Mouse (Mus musculus) MEL (cell line): Measurements from ENCODE around the gene Fndc3b. TPM values are rescaled to one million over a fixed set of nuclear protein-coding genes. Genes with fewer than 3 reads are reported as not detected.

Experiments
- DNase-seq: peaks from one replicate; pipeline ENCODE4 v3.0.0; 2011; ENCODE audit warnings: low read depth, low spot score
- H3K27ac ChIP-seq: 2 replicates; pipeline ENCODE4 v1.5.1; 2012; ENCODE audit warnings: low read depth, mild to moderate bottlenecking, control low read depth, low read length, moderate library complexity; ENCODE audit not compliant: control insufficient read depth
- H3K27me3 ChIP-seq, 2 experiments: fragments of 150-350 bp in 1 of 2; sonication (generic) in 1 of 2; 2 replicates each; pipeline ENCODE4 v1.6.1; 2012; ENCODE audit warnings: low read length in 2 of 2, mild to moderate bottlenecking in 2 of 2, improper control_type of control experiment in 1 of 2, moderate library complexity in 1 of 2; ENCODE audit not compliant: insufficient read depth in 2 of 2, control insufficient read depth in 1 of 2
- H3K36me3 ChIP-seq, 2 experiments: 2 replicates each; pipeline ENCODE4 v1.6.1; 2012 to 2014; ENCODE audit warnings: low read length in 2 of 2, improper control_type of control experiment in 1 of 2, inconsistent platforms in 1 of 2, mild to moderate bottlenecking in 1 of 2; ENCODE audit not compliant: insufficient read depth in 2 of 2, control insufficient read depth in 1 of 2
- H3K4me1 ChIP-seq, 2 experiments: fragments of 150-350 bp in 1 of 2; sonication (generic) in 1 of 2; 2 replicates each; pipeline ENCODE4 v1.6.1; 2012; ENCODE audit warnings: low read length in 2 of 2, improper control_type of control experiment in 1 of 2, mild to moderate bottlenecking in 1 of 2; ENCODE audit not compliant: insufficient read depth in 2 of 2, control insufficient read depth in 1 of 2
- H3K4me3 ChIP-seq, 2 experiments: fragments of 150-350 bp in 1 of 2; sonication (generic) in 1 of 2; 2 replicates each; pipeline ENCODE4 v1.5.1; 2012; ENCODE audit warnings: low read depth in 2 of 2, low read length in 2 of 2, mild to moderate bottlenecking in 2 of 2, moderate library complexity in 2 of 2, control low read depth in 1 of 2, improper control_type of control experiment in 1 of 2; ENCODE audit not compliant: control insufficient read depth in 1 of 2, insufficient read depth in 1 of 2
- H3K79me2 ChIP-seq: 2 replicates; pipeline ENCODE4 v1.6.1; 2012; ENCODE audit warnings: mild to moderate bottlenecking, low read length, moderate library complexity; ENCODE audit not compliant: control insufficient read depth, poor library complexity, insufficient read depth
- H3K9ac ChIP-seq: 2 replicates; pipeline ENCODE4 v1.6.1; 2012; ENCODE audit warnings: low read depth, mild to moderate bottlenecking, control low read depth, low read length, moderate library complexity; ENCODE audit not compliant: control insufficient read depth, poor library complexity, severe bottlenecking
- H3K9me3 ChIP-seq: fragments of 150-350 bp; sonication (generic); replicated peaks from 2 replicates; pipeline ENCODE4 v1.6.1; 2012; ENCODE audit warnings: mild to moderate bottlenecking, low read length, improper control_type of control experiment, moderate library complexity; ENCODE audit not compliant: insufficient read depth
- BHLHE40 ChIP-seq: IDR thresholded peaks from 2 replicates; pipeline ENCODE4 v1.6.1; 2012; ENCODE audit warnings: low read depth, mild to moderate bottlenecking, inconsistent platforms, low read length, improper control_type of control experiment, borderline replicate concordance
- CHD1 ChIP-seq: IDR thresholded peaks from 2 replicates; pipeline ENCODE4 v1.6.1; 2012; ENCODE audit warnings: low read depth, mild to moderate bottlenecking, inconsistent platforms, low read length, improper control_type of control experiment
- GATA1 ChIP-seq: IDR thresholded peaks from 2 replicates; pipeline ENCODE4 v1.6.1; 2011; ENCODE audit warnings: low read depth, low read length, improper control_type of control experiment
- MAX ChIP-seq: IDR thresholded peaks from 2 replicates; pipeline ENCODE4 v1.6.1; 2011; ENCODE audit warnings: low read length, improper control_type of control experiment
- MAZ ChIP-seq: IDR thresholded peaks from 2 replicates; pipeline ENCODE4 v1.6.1; 2012; ENCODE audit warnings: low read depth, mild to moderate bottlenecking, inconsistent platforms, low read length, improper control_type of control experiment
- MXI1 ChIP-seq: IDR thresholded peaks from 2 replicates; pipeline ENCODE4 v1.6.1; 2011; ENCODE audit warnings: mild to moderate bottlenecking, low read depth, low read length, improper control_type of control experiment
- POLR2A ChIP-seq, 2 experiments: IDR thresholded peaks; 2 replicates each; pipeline ENCODE4 v1.6.1; 2011 to 2012; ENCODE audit warnings: low read length in 2 of 2, mild to moderate bottlenecking in 2 of 2, control low read depth in 1 of 2, improper control_type of control experiment in 1 of 2, low read depth in 1 of 2, moderate library complexity in 1 of 2; ENCODE audit not compliant: control insufficient read depth in 1 of 2, insufficient read depth in 1 of 2, poor library complexity in 1 of 2
- POLR2AphosphoS2 ChIP-seq: IDR thresholded peaks from 2 replicates; pipeline ENCODE4 v1.6.1; 2011; ENCODE audit warnings: low read length, improper control_type of control experiment
- SIN3A ChIP-seq: IDR thresholded peaks from 2 replicates; pipeline ENCODE4 v1.6.1; 2012; ENCODE audit warnings: low read length, improper control_type of control experiment, inconsistent platforms
- SMC3 ChIP-seq: IDR thresholded peaks from 2 replicates; pipeline ENCODE4 v1.6.1; 2011; ENCODE audit warnings: low read depth, low read length, improper control_type of control experiment
- TAL1 ChIP-seq: IDR thresholded peaks from 2 replicates; pipeline ENCODE4 v1.6.1; 2012; ENCODE audit warnings: mild to moderate bottlenecking, inconsistent platforms, low read length, moderate library complexity, mixed read lengths
- USF1 ChIP-seq: IDR thresholded peaks from 2 replicates; pipeline ENCODE4 v1.6.1; 2014; ENCODE audit warnings: low read depth, mild to moderate bottlenecking, inconsistent platforms, low read length, improper control_type of control experiment, moderate library complexity
- ZC3H11A ChIP-seq: IDR thresholded peaks from 2 replicates; pipeline ENCODE4 v1.6.1; 2012; ENCODE audit warnings: low read depth, mild to moderate bottlenecking, inconsistent platforms, low read length, improper control_type of control experiment
- ZNF384 ChIP-seq: IDR thresholded peaks from 2 replicates; pipeline ENCODE4 v1.6.1; 2012; ENCODE audit warnings: low read depth, mild to moderate bottlenecking, inconsistent platforms, low read length, improper control_type of control experiment
- polyA plus RNA-seq, 2 experiments: library from polyadenylated mRNA; stranded (reverse) in 1 of 2; unstranded in 1 of 2; fragments of >175 nt in 1 of 2; fragments of >200 nt in 1 of 2; gene quantifications; 2 replicates each; pipeline versions ENCODE4 v1.2.1 to v1.2.4; 2012; ENCODE audit warnings: low replicate concordance in 2 of 2, low read depth in 1 of 2; ENCODE audit not compliant: insufficient read length in 2 of 2, insufficient read depth in 1 of 2, missing spikeins in 1 of 2
- total RNA-seq: library from RNA; depleted of rRNA; stranded (reverse); fragments of 300-350 nt; gene quantifications from 2 replicates; pipeline ENCODE4 v1.2.3, GENCODE M21; 2012

The Fndc3b gene
- total and polyA plus RNA-seq, 3 experiments: not detected

- Histone ChIP-seq H3K79me2 (no peaks in the 10 kb centered on the region), H3K36me3 (no peaks in the 10 kb centered on the region), H3K27ac (no peak overlapping the region)
- no peak for TF ChIP-seq CHD1
- no peak for TF ChIP-seq TAL1
- no peak for TF ChIP-seq SIN3A
- TF ChIP-seq MXI1: no peak
- no peak for TF ChIP-seq GATA1
- TF ChIP-seq MAX: no peak
- TF ChIP-seq MAZ: no peak
- TF ChIP-seq ZNF384: no peak
- TF ChIP-seq SMC3: no peak
- no peak for TF ChIP-seq BHLHE40
- no peak for TF ChIP-seq ZC3H11A
- TF ChIP-seq, all 39 proteins: peak for 0
- no peaks in the 10 kb centered on the region for H3K4me1 ChIP-seq
- no peak overlapping the region for H3K4me3 ChIP-seq
- DNase-seq: no peak
- no peaks in the 10 kb centered on the region for H3K9me3 ChIP-seq
- H3K9ac ChIP-seq: no peak overlapping the region
- H3K27me3 ChIP-seq: no peaks in the 10 kb centered on the region
Measured at GRCm38 (mm10) chr3:27744754-27745153, 33.6 kb upstream of the Fndc3b start.

GRCm38 (mm10) chr3:27743271-27744145 is 32.4 kb upstream of the Fndc3b start:
- TF ChIP-seq USF1 (no peak), CHD1 (no peak), SMC3 (no peak)
- no peaks in the 10 kb centered on the region for H3K79me2 ChIP-seq
- H3K9ac ChIP-seq: no peak overlapping the region
- H3K4me3 ChIP-seq: no peak overlapping the region
- H3K27me3 ChIP-seq: no peaks in the 10 kb centered on the region
- DNase-seq: no peak
- no peaks in the 10 kb centered on the region for H3K36me3 ChIP-seq
- no peak overlapping the region for H3K27ac ChIP-seq
- H3K9me3 ChIP-seq: no peaks in the 10 kb centered on the region
- no peaks in the 10 kb centered on the region for H3K4me1 ChIP-seq

- Histone ChIP-seq H3K4me3 (no peak overlapping the region), H3K27me3 (no peaks in the 10 kb centered on the region), H3K79me2 (no peaks in the 10 kb centered on the region), H3K9ac (no peak overlapping the region), H3K4me1 (no peaks in the 10 kb centered on the region), H3K9me3 (no peaks in the 10 kb centered on the region), H3K27ac (no peak overlapping the region), H3K36me3 (no peaks in the 10 kb centered on the region)
- TF ChIP-seq POLR2A (IDR thresholded peaks at IDR 0.05; ENCODE audit: control insufficient read depth in 1 of 2, insufficient read depth in 1 of 2, low read depth in 1 of 2, low read length in 2 of 2, poor library complexity in 1 of 2) (no peak), POLR2AphosphoS2 (no peak)
- no peak for DNase-seq
Measured at GRCm38 (mm10) chr3:27742124-27742523, 31.0 kb upstream of the Fndc3b start.
